Mouse (Mus musculus): Measurements from ENCODE around the gene Mta3. TPM values are rescaled to one million over a fixed set of nuclear protein-coding genes. Genes with fewer than 3 reads are reported as not detected.

Mta3 gene
- total RNA-seq, 2 experiments from 2014 or later = 98.9 to 103 TPM

DNA sequence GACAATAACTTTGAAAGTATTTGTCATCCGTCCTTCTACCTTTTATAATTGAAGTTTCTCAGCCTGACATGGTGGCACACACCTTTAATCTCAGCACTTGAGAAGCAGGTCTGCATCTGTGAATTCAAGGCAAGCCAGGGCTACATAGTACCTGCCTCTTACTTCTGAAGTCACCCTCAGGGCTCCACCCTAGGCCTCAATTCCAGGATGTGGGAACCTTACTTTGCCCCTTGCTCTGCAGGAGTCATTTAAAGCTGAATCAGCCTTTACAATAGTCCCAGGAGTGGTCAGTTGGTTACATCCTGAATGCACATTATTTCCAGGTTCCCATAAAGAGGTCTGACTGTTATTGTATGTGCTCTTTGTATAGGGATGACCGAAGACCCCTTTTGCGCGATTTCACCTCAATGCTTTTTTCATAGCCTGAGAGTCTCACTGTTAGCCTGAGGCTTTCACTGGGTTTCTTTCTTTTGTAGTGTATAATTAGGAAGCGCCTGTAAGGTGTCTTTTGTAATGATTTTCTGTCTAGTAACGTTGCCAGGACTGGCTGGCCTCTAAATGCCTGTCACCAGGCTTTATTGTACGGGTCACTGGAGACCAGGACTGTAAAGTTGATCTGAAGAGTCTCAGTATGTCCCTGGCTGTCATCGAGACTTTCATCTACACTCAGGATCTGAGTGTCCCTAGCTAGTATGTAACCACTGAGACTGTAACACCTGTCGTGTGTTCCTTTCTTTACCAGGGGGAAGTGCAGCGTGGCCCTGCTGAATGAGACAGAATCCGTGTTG, 47.3 kb downstream of the Mta3 start:
- no peak for DNase-seq (ENCODE audit: low spot score in 2 of 2)

GRCm38 (mm10) chr17:83758096-83758495, 52.1 kb downstream of the Mta3 start:
- DNase-seq (ENCODE audit: low spot score in 2 of 2) = no peak

DNA sequence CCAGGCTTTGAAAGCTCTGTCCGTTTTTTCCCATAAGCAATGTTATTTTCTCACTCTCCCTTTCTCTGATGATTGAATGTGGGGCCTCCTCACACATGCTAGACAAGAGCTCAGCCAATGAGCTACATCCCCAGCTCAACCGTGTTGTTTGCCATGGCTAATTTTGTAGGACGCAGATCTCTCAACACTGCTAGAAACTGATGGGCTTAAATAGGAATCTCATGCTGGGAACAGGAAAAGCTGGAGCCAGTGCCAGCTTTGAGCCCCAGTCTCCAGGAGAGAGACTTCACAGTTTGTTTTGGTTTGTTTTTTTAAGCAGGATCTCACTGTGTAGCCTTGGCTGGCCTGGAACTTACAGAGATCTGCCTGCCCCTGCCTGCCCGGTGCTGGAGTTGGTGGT, 53.6 kb downstream of the Mta3 start:
- DNase-seq (ENCODE audit: low spot score in 2 of 2) = peak in 1 of 2 experiments; percentile 19

GRCm38 (mm10) chr17:83764538-83764937, 58.6 kb downstream of the Mta3 start:
- no peak for DNase-seq (ENCODE audit: low spot score in 2 of 2)

- DNase-seq (ENCODE audit: low spot score in 2 of 2) = no peak
Measured at GRCm38 (mm10) chr17:83767064-83767463, 61.1 kb downstream of the Mta3 start.

- DNase-seq (ENCODE audit: low spot score in 2 of 2) = no peak
Measured at GRCm38 (mm10) chr17:83768309-83768708, 62.3 kb downstream of the Mta3 start.

DNA sequence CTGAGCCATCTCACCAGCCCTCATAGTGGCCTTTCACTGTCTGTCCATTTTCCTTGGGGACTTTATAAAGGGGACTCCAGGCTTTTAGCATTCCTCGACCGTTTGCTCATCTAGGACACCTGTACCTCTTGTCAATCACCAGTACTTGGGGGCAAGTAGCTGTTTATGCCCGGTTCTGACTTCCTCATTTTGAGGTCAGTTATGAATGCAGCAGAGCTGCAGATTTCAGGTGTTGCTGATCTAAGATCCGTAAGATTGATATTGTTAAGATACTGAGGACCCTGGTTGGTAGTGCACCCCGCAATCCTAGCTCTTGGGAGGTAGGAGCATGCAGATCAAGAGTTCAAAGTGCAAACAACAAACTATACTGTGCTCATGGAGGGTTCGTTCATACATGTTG, 64.4 kb downstream of the Mta3 start:
- DNase-seq (ENCODE audit: low spot score in 2 of 2) = no peak

DNA sequence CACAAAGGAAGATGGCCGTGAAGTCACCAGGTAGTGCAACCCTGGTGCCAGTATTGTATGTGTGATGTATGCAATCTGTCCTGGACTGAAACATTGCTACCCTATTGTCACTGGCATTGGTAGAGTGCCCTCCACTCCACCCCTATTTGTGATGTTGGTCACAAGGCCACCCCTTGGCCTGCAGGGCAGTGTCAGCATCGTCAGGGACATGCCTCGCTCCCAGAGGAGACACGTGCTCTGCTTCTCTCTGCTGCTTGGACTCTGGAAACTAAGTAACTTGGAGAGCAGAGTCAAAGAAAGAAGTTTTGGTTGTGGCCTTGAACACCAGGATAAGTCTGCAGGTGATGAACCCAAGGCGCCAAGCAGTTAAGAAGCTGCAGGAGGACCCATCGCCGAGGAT, 65.0 kb downstream of the Mta3 start:
- no peak for DNase-seq (ENCODE audit: low spot score in 2 of 2)

- peak in 1 of 2 experiments; percentile 58 for DNase-seq (ENCODE audit: low spot score in 2 of 2)
Measured at GRCm38 (mm10) chr17:83772110-83772509, 66.1 kb downstream of the Mta3 start.

GRCm38 (mm10) chr17:83772711-83773110, 66.7 kb downstream of the Mta3 start:
- peak in 1 of 2 experiments; percentile 39 for DNase-seq (ENCODE audit: low spot score in 2 of 2)

GRCm38 (mm10) chr17:83776965-83777364, 71.0 kb downstream of the Mta3 start:
- no peak for DNase-seq (ENCODE audit: low spot score in 2 of 2)

GRCm38 (mm10) chr17:83777462-83778051, 71.6 kb downstream of the Mta3 start:
- no peak for DNase-seq (ENCODE audit: low spot score in 2 of 2)

DNA sequence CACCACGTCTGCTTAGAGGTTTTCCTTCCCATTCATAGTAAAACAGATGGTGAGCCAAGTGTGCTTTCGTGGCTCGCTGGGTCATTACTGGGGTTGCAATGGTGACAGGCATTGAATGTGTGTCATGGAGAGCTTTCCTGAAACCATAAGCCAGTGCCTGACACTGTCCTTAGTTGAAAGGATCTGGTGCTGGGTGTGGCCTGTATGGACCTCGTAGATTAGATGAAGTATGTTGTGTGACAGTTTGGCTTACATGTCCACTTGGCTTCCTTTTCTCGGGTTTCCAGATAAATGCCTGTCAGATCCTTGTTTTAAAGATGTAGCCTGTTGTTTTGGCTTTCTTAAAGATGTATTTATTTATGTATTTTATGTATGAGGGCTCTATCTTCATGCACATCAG, 74.3 kb downstream of the Mta3 start:
- no peak for DNase-seq (ENCODE audit: low spot score in 2 of 2)

DNA sequence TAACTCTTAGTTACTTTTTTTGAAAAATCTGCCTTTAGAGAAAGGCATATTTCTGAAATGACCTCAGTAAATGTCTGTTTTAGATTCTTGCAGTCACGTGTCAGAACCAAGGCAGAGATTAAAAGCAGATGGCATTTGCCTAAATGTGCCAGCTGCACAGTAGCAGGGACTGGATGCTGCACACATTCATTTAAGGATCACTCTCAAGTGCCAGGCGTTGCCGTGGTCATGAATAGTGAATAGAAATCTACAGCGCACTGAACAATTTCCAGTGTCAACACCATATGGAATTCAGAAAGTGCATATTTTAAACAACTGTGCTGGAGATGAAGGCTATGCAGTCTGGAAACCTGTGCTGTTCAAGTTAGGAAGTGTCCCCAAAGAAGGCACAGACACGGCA, 76.8 kb downstream of the Mta3 start:
- peak; percentile 59 to 81 for DNase-seq (ENCODE audit: low spot score in 2 of 2)

GRCm38 (mm10) chr17:83786418-83786817, 80.5 kb downstream of the Mta3 start:
- no peak for DNase-seq (ENCODE audit: low spot score in 2 of 2)

DNA sequence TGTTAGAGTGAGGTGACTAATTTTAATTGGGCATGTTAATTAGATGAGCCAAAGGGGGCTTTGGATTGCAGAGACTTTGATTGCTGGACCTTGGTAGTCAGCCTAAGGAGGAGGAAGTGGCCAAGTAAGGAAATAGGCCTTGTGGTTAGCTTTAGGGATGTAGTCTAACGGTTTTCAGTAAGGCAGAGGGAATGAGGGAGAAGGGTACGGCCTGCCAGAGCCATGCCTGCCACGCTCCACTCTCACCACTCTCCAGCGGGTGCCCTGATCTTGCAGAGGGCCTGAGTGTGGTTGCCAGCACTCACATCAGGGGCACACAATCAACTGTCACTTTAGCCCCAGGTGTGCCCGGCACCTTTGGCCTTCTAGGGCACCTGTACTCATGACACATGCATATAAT, 84.2 kb downstream of the Mta3 start:
- no peak for DNase-seq (ENCODE audit: low spot score in 2 of 2)

DNA sequence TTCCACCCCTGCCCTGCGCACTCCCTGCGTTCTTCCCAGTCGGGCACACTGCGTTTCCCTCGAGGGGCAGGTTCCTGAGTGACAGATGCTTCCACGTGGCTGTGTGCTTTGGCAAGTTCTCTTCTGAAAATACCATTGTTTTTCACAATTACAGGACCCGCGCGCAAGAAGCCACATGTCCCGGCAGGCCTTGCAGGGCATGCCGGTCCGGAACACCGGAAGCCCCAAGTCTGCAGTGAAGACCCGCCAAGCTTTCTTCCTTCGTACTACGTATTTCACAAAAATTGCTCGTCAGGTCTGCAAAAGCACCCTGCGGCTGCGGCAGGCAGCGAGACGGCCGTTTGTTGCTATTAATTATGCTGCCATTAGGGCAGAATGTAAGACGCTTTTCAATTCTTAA, 86.4 kb downstream of the Mta3 start:
- DNase-seq (ENCODE audit: low spot score in 2 of 2) = peak in 1 of 2 experiments; percentile 49

DNA sequence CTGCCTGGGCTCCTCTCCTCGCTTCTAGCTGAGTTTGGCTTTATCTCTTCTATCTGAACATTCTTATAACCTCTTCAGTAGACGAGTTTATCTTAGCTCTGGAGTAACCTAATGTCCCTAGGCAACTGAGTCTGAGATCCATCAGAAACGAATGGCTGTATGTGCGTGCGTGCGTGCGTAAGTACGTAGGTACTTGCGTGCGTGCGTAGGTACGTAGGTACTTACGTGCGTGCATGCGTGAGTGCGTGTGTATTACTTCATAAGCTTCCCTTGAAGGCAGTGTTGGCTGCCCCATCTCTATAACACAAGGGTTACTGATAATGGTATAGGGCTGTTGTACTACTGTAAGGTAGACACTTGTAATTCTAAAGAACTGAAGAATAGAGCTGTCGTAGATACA, 89.2 kb downstream of the Mta3 start:
- DNase-seq (ENCODE audit: low spot score in 2 of 2) = no peak

GRCm38 (mm10) chr17:83799506-83800050, 93.6 kb downstream of the Mta3 start:
- DNase-seq (ENCODE audit: low spot score in 2 of 2) = no peak

GRCm38 (mm10) chr17:83803987-83804386, 98.0 kb downstream of the Mta3 start:
- DNase-seq (ENCODE audit: low spot score in 2 of 2) = no peak

DNA sequence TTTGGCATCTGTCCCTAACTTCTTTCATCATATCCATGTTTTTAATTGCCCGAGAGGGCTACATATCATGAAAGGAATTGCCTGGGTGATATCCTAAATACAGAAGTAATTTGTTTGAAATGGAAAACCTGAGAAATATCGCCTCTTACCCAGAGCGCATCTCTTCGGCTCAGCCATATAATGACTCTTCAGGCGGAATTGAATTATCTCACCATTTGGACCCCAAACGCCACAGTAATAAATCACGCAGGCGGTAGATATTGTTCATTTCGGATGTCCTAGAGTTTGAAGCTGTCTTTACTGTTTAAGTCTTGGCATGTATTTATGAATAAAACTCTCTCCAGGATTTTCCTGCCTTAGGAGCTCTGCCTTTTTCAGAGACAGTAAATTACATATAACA, 99.1 kb downstream of the Mta3 start:
- no peak for DNase-seq (ENCODE audit: low spot score in 2 of 2)

GRCm38 (mm10) chr17:83807345-83807744, 101.4 kb downstream of the Mta3 start:
- DNase-seq (ENCODE audit: low spot score in 2 of 2) = no peak
